Mouse (Mus musculus) granulocyte monocyte progenitor cell, adult 5-6 weeks (primary cell): ENCODE data around the gene Ubxn1. TPM values are rescaled to one million over a fixed set of nuclear protein-coding genes. Genes with fewer than 3 reads are reported as not detected.
"Not testable (repeated sequence)": the region's sequence is repeated elsewhere in the genome, so short reads cannot be mapped to it uniquely, and the experiment has no call there.

ENCODE experiments used
- ATAC-seq: replicated peaks from 2 replicates; pipeline ENCODE4 v1.8.0; 2016; ENCODE audit warnings: mild to moderate bottlenecking, moderate TSS enrichment, inconsistent platforms; ENCODE audit not compliant: poor library complexity, severe bottlenecking
- total RNA-seq, 2 experiments: library from RNA; stranded (forward) in 1 of 2; stranded (reverse) in 1 of 2; fragments of 200-712, 200-1000 nt in 1 of 2; fragments of >200 nt in 1 of 2; fragmentation: Nextera tagmentation in 1 of 2; gene quantifications; 2 replicates each; pipeline ENCODE4 v1.2.3; 2014 to 2017

Gene Ubxn1
- 115 and 150 TPM in 2 replicates for total RNA-seq (2014; fragmentation: Nextera tagmentation)
- total RNA-seq (2017), result 135 and 136 TPM in 2 replicates

DNA sequence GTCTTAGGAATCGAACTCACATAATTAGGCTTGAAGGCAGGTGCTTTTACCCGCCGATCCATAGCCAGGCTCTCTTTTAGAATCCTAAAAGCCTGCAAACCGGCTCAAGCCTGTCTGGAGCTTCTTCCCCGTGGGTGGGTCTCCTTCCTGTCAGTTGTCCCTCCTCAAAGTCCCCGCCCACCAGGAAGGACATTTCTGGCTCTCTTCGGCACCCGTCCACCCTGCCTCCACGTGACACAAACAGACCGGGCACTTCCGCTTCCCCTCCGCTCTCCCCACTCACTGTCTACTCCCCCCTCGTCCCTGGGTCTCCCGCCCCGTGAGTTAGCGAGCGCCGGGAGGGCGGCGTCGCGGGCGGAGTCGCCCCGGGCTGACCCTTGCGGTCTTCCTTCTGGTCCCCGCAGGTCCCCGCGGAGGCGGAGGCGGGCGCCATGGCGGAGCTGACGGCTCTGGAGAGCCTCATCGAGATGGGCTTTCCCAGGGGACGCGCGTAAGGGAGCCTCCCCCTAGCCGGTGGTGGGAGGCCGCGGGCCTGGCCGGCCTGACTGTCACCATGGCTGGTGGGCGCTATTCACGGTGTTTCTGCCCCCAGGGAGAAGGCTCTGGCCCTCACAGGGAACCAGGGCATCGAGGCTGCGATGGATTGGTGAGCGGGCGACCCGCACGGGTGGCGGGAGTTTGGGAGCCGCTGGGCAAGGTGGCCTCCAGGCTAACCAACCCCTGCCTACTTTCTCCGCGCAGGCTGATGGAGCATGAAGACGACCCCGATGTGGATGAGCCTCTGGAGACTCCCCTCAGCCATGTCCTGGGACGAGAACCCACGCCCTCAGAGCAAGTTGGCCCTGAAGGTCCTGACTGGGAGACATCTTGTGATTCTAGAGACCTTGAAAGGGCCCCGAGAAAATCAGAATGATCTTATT is at the start of gene Ubxn1:
TSS of gene Ubxn1 (plus strand) at position 230 of the 920 bp plus-strand sequence.
- peak; percentile 99 for ATAC-seq

DNA sequence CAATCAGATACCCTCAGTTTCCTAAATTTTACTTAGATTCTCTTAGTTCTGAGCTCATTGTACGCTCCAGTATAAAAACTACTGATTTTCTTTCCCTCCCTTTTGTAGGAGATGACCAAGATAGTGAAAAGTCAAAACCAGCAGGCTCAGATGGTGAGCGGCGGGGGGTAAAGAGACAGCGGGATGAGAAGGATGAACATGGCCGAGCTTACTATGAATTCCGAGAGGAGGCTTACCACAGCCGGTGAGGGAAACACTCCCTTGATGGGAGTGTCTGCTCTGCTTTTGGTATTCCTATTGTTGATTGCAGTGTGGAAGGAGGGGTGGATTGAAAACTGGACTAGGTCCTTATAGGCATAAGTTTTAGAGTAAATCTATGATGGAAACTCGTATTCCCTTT is 48.6 kb upstream of the Ubxn1 start:
- ATAC-seq, result no peak

DNA sequence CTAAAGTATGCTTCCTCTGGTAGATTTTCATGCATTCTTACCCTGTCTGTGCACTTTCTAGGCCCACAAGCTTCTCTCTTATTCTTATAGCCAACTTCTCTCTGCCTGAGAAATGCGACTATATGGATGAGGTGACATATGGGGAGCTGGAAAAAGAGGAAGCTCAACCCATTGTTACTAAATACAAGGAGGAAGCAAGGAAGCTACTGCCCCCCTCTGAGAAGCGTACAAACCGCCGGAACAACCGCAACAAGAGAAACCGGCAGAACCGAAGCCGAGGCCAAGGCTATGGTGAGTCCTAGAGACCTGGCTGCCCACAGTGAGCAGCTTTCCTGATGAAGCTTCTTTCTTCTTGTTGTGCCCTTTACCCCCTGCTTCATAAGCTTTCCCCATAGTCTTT is 41.6 kb upstream of the Ubxn1 start, which contains the start of gene AC129217.1:
TSS of gene AC129217.1 (plus strand) at position 114 of the 400 bp plus-strand sequence.
- ATAC-seq, result peak; percentile 98

DNA sequence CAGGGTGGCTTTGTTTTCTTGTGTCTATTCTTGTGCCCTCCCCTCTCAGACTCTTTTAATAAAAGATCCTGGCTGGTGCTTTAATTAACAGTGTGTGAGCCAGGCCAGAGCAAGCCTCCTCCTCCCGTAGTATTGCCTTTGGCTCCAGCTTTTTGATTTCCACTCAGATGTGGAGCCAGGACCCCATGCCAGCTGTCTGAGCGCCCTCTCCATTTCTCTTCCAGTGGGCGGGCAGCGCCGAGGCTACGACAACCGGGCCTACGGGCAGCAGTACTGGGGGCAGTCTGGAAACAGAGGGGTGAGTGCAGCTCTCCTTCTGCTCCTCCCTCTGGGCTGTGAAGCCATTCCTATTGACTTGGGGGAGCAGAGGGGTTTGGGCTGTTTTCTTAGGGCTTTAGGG is 40.6 kb upstream of the Ubxn1 start:
- no peak for ATAC-seq

DNA sequence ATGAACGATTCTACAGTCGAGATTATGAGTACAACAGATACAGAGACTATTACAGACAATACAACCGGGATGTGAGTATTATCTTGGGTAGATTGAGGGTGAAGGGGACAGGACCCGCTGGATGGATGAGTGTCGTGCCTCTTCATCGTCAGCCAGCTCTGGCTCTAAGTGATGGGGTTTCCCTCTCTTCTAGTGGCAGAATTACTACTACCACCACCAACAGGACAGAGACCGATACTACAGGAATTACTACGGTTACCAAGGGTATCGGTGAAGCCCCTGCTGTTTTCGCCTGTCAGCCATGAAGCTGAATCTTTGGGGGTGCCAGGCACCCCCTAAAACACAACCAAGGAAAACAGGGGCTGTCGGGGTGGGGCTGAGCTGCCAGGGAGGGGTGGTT is 40.0 kb upstream of the Ubxn1 start:
- no peak for ATAC-seq

DNA sequence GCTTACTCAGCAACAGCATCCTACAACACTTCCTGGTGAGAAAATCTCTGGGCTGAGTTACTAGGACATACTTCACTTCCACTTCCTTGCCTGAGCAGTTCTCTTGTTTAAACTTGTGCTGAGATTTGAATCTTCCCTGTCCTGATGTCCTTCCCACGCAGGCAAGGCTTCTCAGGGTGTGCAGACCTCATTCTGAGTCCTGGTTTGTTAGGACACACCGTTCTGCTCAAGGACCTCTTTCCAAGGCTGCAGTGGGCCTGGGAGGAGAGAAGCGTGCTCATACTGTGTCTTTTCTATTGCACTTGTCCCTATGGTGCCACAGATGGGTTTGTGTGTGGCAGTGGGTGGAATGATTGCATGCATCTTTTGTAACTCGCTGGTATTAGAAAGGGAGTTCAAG is 38.3 kb upstream of the Ubxn1 start:
- no peak for ATAC-seq

DNA sequence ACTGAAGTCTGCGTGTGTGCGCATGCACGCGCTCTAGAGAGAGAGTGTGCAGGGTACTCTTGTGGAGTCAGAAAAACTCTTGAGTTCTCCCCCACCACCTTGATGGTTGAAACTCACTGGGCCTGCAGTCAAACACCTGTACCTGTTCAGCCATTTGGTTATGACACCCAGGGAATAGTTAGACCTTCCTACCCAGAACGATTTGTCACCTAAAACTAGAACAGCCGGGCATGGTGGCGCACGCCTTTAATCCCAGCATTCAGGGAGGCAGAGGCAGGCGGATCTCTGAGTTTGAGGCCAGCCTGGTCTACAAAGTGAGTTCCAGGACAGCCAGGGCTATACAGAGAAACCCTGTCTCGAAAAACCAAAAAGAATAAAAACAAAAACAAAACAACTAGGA is 35.0 kb upstream of the Ubxn1 start:
- not testable (repeated sequence) for ATAC-seq

DNA sequence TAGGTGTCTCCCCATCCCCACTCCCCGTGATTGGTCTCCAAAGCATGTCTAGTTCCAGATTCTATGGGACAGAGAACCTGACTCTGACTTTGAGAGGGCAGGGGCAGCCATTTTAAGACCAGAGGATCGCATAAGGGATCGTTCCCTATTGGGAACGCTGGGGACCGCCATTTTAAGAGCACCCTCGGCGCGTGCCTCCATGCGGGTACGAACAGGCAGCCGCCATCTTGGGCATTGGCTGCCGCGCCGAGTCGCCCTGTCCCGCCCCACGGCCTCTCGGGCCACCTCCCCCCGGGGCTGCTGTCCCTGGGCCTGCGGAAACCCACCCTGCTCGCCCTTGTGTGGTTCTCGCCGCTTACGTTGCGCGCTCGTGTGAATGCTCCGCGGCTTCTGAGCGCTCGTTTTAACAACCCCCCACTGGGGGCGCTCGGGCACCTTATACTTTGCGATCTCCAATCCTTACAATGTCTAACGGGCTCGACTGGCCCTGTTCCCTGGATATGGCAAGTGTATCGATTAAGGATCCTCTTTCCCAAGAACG is 34.0 kb upstream of the Ubxn1 start, which contains the start of gene Bscl2:
TSS of gene Bscl2 (plus strand) at position 217 of the 541 bp plus-strand sequence.
- ATAC-seq, result peak; percentile 87

DNA sequence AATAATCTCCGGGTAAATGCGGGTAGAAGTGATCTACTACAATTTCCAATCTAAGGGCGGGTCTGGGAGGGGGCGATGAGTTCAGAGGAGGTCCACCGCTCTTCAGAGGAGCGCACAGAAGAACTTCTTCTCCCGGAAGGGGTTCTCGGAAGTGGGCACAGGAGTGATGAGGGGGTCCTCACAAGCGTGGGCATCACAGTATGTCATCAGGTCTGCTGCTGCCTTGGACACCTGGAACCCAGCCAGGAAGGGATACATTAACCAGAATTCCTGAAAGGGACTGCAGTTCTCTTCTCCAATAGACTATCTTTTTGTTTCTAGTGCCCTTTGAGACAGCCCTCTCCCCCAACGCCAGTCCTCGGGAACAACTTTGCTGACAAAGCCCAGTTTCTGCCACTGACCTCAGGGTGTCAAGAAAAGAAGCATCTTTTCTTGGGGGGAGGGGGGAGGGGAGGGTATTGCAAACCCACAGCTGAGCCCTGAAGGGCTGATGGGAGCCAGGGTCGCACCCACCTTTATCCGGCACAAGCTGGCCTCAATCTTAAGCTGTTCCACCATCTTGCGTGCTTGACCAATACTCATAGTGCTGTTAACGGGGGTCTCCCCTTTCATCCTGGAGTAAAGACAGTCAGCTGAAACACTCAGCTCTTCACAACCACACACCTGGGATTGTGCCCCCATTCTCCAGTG is 33.1 kb upstream of the Ubxn1 start:
- ATAC-seq, result no peak

DNA sequence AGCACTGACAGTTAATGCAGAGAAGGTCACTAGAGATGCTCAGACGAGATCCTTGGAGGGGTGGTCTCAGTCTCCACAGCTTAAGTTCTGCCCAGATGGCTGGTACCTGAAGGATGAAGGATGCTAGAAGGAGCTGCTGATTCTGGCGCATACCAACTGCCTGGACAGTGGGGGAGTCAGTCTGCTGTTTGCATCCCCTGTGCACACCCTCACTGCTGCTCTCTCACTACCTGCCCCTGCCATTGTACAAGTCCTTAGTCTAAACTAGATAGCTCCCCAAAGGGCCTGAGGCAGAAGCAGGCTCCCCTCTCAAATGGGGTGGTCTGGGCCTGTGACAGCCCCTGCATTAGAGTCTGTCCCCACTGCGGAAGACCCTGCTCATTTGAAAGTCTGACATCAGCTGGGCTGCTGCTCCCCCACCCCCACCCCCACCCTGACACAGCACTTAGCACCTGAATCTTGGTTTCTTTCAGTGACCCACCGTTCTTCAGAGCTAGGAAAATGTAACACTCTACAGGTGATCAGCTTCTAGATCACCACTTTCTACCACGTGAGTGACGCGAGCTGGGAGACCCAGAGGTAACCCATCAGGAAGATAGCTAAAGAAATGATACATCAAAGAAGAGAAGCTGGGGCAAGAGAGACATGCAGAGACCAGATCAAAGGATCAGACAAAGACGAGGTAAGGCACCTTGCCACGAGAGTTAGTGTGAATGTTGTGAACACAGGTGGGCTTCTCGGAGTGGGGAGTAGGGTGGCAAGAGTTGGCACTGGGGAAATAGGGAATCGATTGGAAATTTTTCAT is 32.0 kb upstream of the Ubxn1 start, which contains the start of gene Gng3:
TSS of gene Gng3 (minus strand) at position 92 of the 805 bp plus-strand sequence.
- ATAC-seq, result no peak

DNA sequence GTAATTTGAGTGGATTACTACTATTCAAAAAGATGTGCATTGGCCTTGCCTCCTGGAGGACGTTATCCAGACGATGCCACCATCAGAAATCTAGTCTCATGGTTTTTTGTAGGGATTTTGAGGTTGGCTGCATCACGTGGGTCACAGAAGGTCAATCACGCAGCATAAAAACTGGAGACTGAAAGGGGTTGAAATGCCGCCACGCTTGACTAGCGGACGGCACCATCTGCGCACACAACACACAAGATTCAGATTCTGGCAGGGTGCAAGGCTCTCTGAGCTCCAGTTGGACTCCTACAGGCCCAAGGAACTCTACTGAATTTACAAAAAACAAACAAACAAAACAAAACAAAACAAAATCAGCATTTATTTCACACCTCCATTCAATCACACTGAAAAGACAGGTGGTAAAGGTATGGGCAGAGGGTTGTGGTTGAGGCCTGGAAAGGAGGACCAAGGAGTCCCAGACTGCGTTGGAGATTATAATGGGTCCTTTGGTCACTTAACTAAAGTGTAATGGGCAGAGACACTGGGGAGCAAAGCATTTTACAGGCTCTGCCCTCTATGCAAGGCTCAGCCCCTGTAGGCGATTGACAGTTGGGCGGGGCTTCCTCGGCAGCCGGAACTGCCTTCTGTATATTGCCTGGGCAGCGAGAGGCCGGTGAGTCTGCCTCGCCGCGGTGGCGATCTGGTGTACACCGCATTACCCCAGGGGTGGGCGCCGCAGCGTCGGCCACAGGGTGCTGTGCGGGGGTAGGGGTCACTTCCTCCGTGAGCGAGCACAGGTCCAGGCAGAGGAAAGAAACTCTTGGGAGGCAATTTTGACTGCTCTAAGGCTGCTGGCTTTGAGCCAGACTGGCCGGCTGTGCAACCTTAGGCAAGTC is 31.1 kb upstream of the Ubxn1 start:
- peak; percentile 62 for ATAC-seq

DNA sequence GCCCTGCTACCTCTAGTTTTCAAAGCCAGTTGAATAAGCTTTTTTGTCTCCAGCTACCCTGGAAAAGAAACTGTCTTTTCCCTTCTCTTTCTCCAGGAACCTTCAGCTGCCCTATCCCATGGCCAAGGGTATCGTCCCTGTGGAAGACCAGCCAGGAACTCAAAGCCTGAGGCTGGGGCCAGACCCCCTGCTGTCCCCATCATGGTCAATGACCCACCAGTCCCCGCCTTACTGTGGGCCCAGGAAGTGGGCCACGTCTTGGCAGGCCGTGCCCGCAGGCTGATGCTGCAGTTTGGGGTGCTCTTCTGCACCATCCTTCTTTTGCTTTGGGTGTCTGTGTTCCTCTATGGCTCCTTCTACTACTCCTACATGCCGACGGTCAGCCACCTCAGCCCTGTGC is 30.3 kb upstream of the Ubxn1 start:
- no peak for ATAC-seq

DNA sequence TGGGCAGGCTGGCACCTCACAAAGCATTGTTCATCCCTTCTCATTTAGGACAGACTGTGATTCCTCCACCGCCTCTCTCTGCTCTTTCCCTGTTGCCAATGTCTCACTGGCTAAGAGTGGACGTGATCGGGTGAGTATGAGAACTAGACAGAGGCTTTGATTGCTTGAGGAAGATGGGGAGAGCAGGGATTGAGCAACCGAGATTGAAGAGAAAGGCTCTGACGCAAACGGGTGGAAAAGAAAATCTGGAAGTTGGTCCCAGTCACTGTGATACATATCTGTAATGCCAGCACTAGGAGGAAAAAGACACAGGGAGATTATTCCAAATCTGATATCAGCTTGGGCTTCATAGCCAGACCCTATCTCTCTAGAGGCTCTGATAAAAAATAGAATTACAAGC is 28.3 kb upstream of the Ubxn1 start:
- no peak for ATAC-seq

DNA sequence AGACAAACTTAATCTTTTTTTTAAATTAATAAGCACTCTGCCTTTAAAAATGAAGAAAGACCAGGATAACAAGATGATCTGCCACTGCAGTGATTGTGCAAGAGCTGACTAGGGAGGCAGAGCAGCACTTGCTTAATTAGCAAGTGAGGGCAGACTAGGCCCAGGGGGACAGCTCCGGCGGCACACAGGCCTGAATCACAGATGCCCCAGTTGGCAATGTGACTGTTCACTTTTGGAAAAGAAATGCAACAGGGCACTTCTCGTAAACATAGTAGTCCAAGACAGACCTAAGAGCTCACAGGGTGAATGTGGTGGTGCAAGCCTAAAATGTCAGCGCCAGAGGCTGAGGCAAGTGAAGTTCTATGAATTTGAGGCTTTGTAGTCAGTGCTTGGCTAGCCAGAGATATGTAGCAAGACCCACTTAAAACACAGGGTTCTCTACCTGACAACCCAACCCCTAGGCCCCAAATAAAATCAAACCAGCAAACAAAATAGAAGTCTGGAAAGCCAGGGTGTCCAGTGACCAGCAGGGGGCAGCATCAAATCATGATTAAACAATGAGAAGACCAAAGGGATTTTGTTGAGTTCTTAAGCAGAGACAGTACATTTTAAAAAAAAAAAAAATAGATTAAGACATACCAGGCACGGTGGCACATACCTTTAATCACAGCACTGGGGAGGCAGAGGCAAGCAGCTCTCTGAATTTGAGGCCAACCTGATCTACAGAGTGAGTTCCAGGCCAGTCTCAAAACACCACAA is 26.7 kb upstream of the Ubxn1 start:
- ATAC-seq, result peak; percentile 61

DNA sequence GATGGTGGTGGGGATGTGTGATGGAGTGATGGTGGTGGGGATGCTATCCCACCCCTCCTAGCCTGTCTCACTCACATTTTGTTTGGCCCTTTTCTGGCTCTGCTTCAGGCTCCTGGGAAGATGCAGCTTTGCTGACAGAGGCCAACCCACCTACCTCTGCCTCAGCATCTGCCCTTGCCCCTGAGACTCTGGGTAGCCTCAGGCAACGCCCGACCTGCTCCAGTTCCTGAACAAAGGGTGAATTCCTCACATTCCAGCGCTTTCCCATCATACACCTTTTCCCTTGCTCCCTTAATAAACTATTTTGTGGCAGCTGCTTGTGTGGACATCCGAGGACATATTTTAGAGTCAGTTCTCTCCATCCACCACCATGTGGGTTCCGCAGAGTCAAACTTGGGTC is 22.9 kb upstream of the Ubxn1 start:
- no peak for ATAC-seq

DNA sequence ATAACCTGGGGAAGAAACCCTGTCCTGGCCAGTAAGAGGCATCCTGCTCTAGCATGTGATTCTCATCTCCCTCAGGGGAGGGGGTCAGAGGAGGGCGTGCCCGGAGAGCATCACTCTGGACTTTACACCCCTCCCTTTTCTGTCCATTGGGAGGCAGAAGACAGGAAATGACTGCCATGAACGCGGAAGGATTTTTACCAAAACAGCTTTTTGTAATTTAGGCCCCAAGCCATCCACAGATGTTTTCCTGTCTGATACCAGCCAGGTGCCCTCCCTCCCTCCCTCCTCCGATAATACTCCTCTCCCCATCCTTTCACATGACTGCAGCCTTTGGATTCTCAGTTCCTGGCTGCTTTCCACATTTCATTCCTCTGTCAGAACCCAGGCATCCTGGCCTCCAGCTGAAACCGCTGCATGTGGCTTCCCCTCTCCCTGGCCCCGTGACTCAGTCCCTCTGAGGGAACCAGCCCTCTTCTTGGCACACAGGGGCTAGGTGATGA is 20.8 kb upstream of the Ubxn1 start, which contains the start of gene Lrrn4cl:
TSS of gene Lrrn4cl (plus strand) at position 367 of the 500 bp plus-strand sequence.
- peak; percentile 17; the same call in 1 of the 2 replicates for ATAC-seq

DNA sequence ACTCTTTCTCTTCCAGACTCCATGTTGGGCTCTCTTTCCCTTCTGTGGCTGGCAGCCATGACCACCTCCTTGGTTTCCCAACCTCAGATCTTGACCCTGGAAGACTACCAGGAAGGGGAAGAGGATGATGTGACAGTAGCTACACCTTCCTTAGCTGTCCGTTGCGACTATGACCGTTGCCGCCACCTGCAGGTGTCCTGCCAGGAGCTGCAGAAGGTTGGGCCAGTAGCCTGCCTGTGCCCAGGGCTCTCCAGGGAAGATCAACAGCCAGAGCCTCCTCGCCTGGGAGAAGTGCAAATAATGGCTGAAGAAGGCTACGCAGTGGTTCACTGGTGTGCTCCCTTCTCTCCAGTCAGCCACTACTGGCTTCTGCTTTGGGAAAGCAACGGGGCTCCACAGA is 19.7 kb upstream of the Ubxn1 start:
- peak; percentile 27; the same call in 1 of the 2 replicates for ATAC-seq
